Mouse (Mus musculus) kidney, embryonic 16.5 days (tissue): ENCODE data around the gene Pus3. TPM values are rescaled to one million over a fixed set of nuclear protein-coding genes. Genes with fewer than 3 reads are reported as not detected.

Experiments
- ATAC-seq: fragments of 200-750 bp; cut with Nextera tagmentation; 2 replicates; pipeline ENCODE4 v1.8.0; 2017; ENCODE audit warnings: moderate TSS enrichment; ENCODE audit not compliant: low FRiP score, low TSS enrichment
- H3K27ac ChIP-seq: fragments of 300-500 bp; sonication (generic); 2 replicates; pipeline ENCODE4 v1.5.1; 2014; ENCODE audit warnings: low read length
- H3K27me3 ChIP-seq: fragments of 300-500 bp; sonication (generic); 2 replicates; pipeline ENCODE4 v1.6.1; 2014; ENCODE audit warnings: low read length, control low read depth, mixed read lengths; ENCODE audit not compliant: insufficient read depth
- H3K36me3 ChIP-seq: fragments of 300-500 bp; sonication (generic); 2 replicates; pipeline ENCODE4 v1.6.1; 2014; ENCODE audit warnings: low read length, control low read depth, mixed read lengths; ENCODE audit not compliant: insufficient read depth
- H3K4me1 ChIP-seq: fragments of 300-500 bp; sonication (generic); 2 replicates; pipeline ENCODE4 v1.6.1; 2014; ENCODE audit warnings: low read length, control low read depth, mixed read lengths; ENCODE audit not compliant: insufficient read depth
- H3K4me2 ChIP-seq: fragments of 300-500 bp; sonication (generic); replicated peaks from 2 replicates; pipeline ENCODE4 v1.6.1; 2014; ENCODE audit warnings: low read depth, low read length
- H3K4me3 ChIP-seq: fragments of 300-500 bp; sonication (generic); 2 replicates; pipeline ENCODE4 v1.5.1; 2014; ENCODE audit warnings: mild to moderate bottlenecking, low read length
- H3K9ac ChIP-seq: fragments of 300-500 bp; sonication (generic); replicated peaks from 2 replicates; pipeline ENCODE4 v1.6.1; 2014; ENCODE audit warnings: low read length
- H3K9me3 ChIP-seq: fragments of 300-500 bp; sonication (generic); 2 replicates; pipeline ENCODE4 v1.6.1; 2016; ENCODE audit warnings: low read length, control low read depth
- WGBS: fragments of 180-500 bp; shearing (Covaris S2); extraction: QIAGEN DNeasy Blood & Tissue Kit; methylation state at CpG from one replicate; pipeline ENCODE4 v1.1.7; 2014; 5-methylcytosine and 5-hydroxymethylcytosine counted together
- polyA plus RNA-seq: library from polyadenylated mRNA; unstranded; fragments of >200 nt; fragmentation: Nextera tagmentation; extraction: Ambion mirVana; gene quantifications from 2 replicates; pipeline ENCODE4 v1.2.1, GENCODE M21; 2015

Pus3 gene
- polyA plus RNA-seq, 1 experiment from 2014 or later: 24.0 TPM

DNA sequence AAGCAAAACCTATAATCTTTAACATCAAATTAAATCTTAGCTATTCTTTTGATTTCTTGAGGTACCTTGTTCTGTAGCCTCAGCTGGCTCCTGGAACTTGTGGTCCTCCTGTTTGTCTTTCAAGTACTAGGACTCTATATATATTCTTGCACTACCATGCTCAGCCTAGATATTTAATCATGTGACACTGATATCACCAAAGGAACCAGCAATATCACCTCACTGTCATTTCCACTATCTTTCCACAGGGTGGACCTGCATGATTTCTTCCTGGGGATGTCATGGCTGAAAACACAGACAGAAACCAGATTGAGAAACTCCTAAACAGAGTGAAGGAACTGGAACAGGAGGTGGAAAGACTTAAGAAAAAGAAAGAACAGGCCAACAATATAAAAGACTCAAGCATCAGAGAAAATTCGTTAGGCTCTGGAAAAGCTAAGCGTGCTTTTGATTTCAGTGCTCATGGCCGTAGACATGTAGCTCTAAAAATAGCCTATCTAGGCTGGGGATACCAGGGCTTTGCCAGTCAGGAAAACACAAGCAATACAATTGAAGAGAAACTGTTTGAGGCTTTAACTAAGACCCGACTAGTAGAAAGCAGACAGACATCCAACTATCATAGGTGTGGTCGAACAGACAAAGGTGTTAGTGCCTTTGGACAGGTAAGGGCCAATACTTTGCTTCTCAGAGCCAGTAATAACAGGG lies 6.3 kb downstream of the Pus3 start:
- no peak overlapping the region for H3K4me2 ChIP-seq
- H3K27ac ChIP-seq: no peak overlapping the region

GRCm38 (mm10) chr9:35567995-35568394 lies 9.6 kb downstream of the Pus3 start:
- no peak overlapping the region for H3K27ac ChIP-seq
- 84% methylated on average over 3 of the region's 3 CpGs for WGBS

More for the DNA sequence above, 6.3 kb downstream of the Pus3 start:
- no peak for ATAC-seq
- H3K9ac ChIP-seq: no peak overlapping the region
- no peak overlapping the region for H3K4me3 ChIP-seq
- H3K27me3 ChIP-seq: no peaks in the 10 kb centered on the region
- H3K9me3 ChIP-seq: no peaks in the 10 kb centered on the region
- 90% methylated on average over 5 of the region's 5 CpGs for WGBS
- peaks cover 19% of the 10 kb centered on the region for H3K4me1 ChIP-seq
- H3K36me3 ChIP-seq: peaks cover 41% of the 10 kb centered on the region

DNA sequence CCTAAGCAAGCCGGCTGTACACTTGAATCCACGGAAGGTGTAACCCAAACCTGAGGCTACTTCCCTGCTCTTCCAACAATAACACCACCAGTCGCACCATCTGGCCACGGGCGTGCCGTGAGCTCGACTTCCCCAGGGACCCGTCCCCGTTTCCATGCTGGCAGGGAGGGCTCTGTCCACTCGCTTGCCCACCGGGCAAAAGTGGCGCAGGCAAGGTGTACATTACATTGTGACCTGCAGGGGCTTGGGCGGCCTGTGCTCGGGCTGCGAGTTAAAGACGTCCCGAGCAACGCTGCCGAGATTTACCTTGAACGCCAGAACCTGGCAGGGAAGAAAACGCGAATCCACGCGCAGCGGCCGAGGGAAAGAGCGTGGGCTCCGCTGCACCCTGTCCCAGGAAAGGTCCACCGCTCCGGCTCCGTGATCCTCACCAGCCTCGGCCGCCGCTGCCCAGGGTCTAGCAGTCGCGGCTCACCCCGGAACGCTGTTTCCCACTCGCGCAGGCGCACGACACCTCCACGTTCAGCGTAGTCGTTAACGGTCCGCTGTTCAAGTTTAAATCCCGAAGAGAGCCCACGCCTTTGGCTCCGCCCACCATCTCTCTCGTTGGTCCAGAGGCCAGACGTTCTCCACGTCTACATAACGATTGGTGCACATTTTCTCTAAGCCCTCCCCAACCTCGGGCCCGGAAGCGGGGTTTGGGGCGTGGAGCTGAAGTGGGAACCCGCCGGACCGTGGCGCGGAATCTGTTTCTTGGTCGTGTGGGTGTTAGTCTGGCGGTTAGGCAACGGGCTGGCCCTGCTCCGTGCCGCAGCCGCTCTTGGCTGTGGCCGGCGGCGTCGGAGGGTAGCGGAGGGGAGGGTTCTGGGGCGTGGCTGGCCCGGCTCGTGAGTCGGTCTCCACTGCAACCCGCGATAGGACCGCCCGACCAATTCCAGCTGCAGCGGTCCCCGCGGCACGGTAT lies 11.5 kb downstream of the Pus3 start, which contains the start of the genes Pate2 and Hyls1:
Gene Pate2 (plus strand): TSS at position 714 of the 964 bp plus-strand sequence.
Gene Hyls1 (minus strand): TSS at position 828 of the 964 bp plus-strand sequence.
- H3K27me3 ChIP-seq: peaks cover 22% of the 10 kb centered on the region
- peak within 1 kb of the TSS; percentile 75 for H3K27ac ChIP-seq
- ATAC-seq: peak; percentile 98
- H3K4me3 ChIP-seq: peak within 1 kb of the TSS; percentile 87
- peaks cover 17% of the 10 kb centered on the region for H3K4me1 ChIP-seq
- H3K4me2 ChIP-seq: peak within 1 kb of the TSS; percentile 92
- no peaks in the 10 kb centered on the region for H3K9me3 ChIP-seq
- H3K9ac ChIP-seq: peak within 1 kb of the TSS; percentile 88
- WGBS: under 1% methylated on average over 85 of the region's 86 CpGs
- H3K36me3 ChIP-seq: peaks cover 28% of the 10 kb centered on the region

More at GRCm38 (mm10) chr9:35567995-35568394, 9.6 kb downstream of the Pus3 start:
- no peaks in the 10 kb centered on the region for H3K9me3 ChIP-seq
- no peak for ATAC-seq
- no peak overlapping the region for H3K9ac ChIP-seq
- peaks cover 31% of the 10 kb centered on the region for H3K36me3 ChIP-seq
- H3K4me2 ChIP-seq: no peak overlapping the region
- H3K27me3 ChIP-seq: peaks cover 10% of the 10 kb centered on the region; the same call in 1 of the 2 replicates
- no peak overlapping the region for H3K4me3 ChIP-seq
- peaks cover 12% of the 10 kb centered on the region for H3K4me1 ChIP-seq

- 14% methylated on average over 5 of the region's 5 CpGs for WGBS
- ATAC-seq: no peak
These were observed 12.3 kb downstream of the Pus3 start for GRCm38 (mm10) chr9:35570663-35571062.

DNA sequence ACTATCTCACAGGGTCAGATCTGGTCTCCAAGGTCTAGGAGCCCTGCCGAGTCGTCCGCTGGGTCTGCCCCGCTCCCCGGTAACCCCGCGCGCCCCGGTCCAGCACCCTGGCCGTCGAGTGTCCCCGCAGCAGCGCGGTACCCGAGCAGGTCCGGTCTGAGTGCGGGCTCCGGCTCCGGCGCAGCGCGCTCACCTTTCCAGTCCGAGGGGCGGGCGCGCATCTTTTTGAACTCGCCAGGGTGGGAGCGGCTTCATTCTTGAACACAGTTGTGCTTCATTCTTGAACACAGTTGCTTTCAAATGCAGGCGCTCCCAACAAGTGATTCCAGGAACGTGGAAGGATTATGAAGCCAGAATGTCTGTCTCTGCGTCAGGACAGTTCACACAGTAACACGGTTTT lies 16.0 kb downstream of the Pus3 start:
- Histone ChIP-seq H3K27me3 (peaks cover 22% of the 10 kb centered on the region), H3K4me1 (peaks cover 5% of the 10 kb centered on the region), H3K4me3 (peak overlapping the region; percentile 33), H3K27ac (no peak overlapping the region), H3K4me2 (peak overlapping the region; percentile 54), H3K9ac (0 out of 2 replicates have a peak overlapping the region, but pooled peaks have one; percentile 11), H3K36me3 (no peaks in the 10 kb centered on the region), H3K9me3 (no peaks in the 10 kb centered on the region)
- 4% methylated on average over 32 of the region's 32 CpGs for WGBS
- no peak for ATAC-seq

More at GRCm38 (mm10) chr9:35570663-35571062, 12.3 kb downstream of the Pus3 start:
- Histone ChIP-seq H3K9ac (peak overlapping the region; percentile 62), H3K4me3 (peak overlapping the region; percentile 87), H3K27ac (no peak overlapping the region), H3K27me3 (peaks cover 22% of the 10 kb centered on the region), H3K9me3 (no peaks in the 10 kb centered on the region), H3K4me2 (peak overlapping the region; percentile 92), H3K4me1 (peaks cover 17% of the 10 kb centered on the region), H3K36me3 (peaks cover 19% of the 10 kb centered on the region)

DNA sequence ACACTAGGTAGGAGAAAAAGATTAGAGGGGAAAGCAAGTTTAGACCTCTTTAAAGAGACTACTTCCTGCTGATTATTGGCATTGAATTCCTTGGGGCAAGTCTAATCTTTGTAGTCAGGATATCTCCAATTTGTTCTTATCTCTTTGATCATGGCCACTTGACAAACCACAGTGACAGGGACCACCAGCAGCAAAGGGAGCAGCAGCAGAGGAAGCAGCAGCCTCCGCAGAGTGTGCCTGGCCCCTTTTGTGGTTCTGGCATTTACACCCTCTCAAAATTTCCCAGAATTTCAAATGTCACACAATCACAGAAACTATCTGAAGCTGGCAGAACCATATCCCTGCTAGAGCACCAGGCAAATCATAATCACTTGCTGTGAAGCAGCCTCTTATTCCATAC lies 29.3 kb downstream of the Pus3 start:
- Histone ChIP-seq H3K9ac (no peak overlapping the region), H3K36me3 (no peaks in the 10 kb centered on the region), H3K4me1 (no peaks in the 10 kb centered on the region), H3K4me3 (no peak overlapping the region), H3K27ac (no peak overlapping the region), H3K9me3 (no peaks in the 10 kb centered on the region), H3K27me3 (no peaks in the 10 kb centered on the region), H3K4me2 (no peak overlapping the region)
- 69% methylated on average over 1 of the region's 1 CpGs for WGBS
- no peak for ATAC-seq

GRCm38 (mm10) chr9:35592903-35593302 lies 34.5 kb downstream of the Pus3 start:
- H3K4me3 ChIP-seq: no peak overlapping the region
- H3K36me3 ChIP-seq: no peaks in the 10 kb centered on the region
- no peak overlapping the region for H3K27ac ChIP-seq
- H3K9ac ChIP-seq: no peak overlapping the region
- WGBS: 6% methylated on average over 2 of the region's 2 CpGs
- ATAC-seq: peak; percentile 74; the same call in 1 of the 2 replicates
- H3K4me1 ChIP-seq: no peaks in the 10 kb centered on the region
- H3K27me3 ChIP-seq: no peaks in the 10 kb centered on the region
- no peak overlapping the region for H3K4me2 ChIP-seq
- H3K9me3 ChIP-seq: peaks cover 4% of the 10 kb centered on the region; the same call in 1 of the 2 replicates

- Histone ChIP-seq H3K27me3 (no peaks in the 10 kb centered on the region), H3K36me3 (no peaks in the 10 kb centered on the region), H3K4me1 (no peaks in the 10 kb centered on the region), H3K27ac (no peak overlapping the region), H3K4me3 (no peak overlapping the region), H3K9ac (no peak overlapping the region), H3K9me3 (no peaks in the 10 kb centered on the region), H3K4me2 (no peak overlapping the region)
- no peak for ATAC-seq
- WGBS: 67% methylated on average over 8 of the region's 8 CpGs
These were observed 49.4 kb downstream of the Pus3 start for GRCm38 (mm10) chr9:35607647-35608405.

GRCm38 (mm10) chr9:35611841-35612240 lies 53.4 kb downstream of the Pus3 start, which contains the start of gene Pate4:
Pate4 (minus strand) TSS chr9:35611941.
- WGBS: 92% methylated on average over 1 of the region's 1 CpGs
- H3K36me3 ChIP-seq: no peaks in the 10 kb centered on the region
- H3K4me3 ChIP-seq: no peak within 1 kb of the TSS

More at GRCm38 (mm10) chr9:35611841-35612240, 53.4 kb downstream of the Pus3 start, which contains the start of gene Pate4:
- Histone ChIP-seq H3K9ac (no peak within 1 kb of the TSS), H3K4me2 (no peak within 1 kb of the TSS), H3K27me3 (no peaks in the 10 kb centered on the region), H3K27ac (no peak within 1 kb of the TSS), H3K4me1 (no peaks in the 10 kb centered on the region), H3K9me3 (no peaks in the 10 kb centered on the region)
- no peak for ATAC-seq
